Mouse (Mus musculus) liver, embryonic 15.5 days (tissue): Measurements from ENCODE around the gene Best1. TPM values are rescaled to one million over a fixed set of nuclear protein-coding genes. Genes with fewer than 3 reads are reported as not detected.
A peak's percentile ranks its signal among the peaks of the same experiment; 100 is the strongest.

Experiments
- ATAC-seq: fragments of 200-750 bp; cut with Nextera tagmentation; 2 replicates; pipeline ENCODE4 v1.8.0; 2017; ENCODE audit warnings: moderate number of reproducible peaks, mild to moderate bottlenecking, moderate library complexity; ENCODE audit not compliant: insufficient read depth
- H3K27ac ChIP-seq: fragments of 300-500 bp; sonication (generic); replicated peaks from 2 replicates; pipeline ENCODE4 v1.5.1; 2015; ENCODE audit warnings: mild to moderate bottlenecking, inconsistent platforms
- H3K27me3 ChIP-seq: fragments of 300-500 bp; sonication (generic); 2 replicates; pipeline ENCODE4 v1.6.1; 2015; ENCODE audit warnings: mild to moderate bottlenecking, inconsistent platforms
- H3K36me3 ChIP-seq: fragments of 300-500 bp; sonication (generic); replicated peaks from 2 replicates; pipeline ENCODE4 v1.6.1; 2015; ENCODE audit warnings: moderate library complexity, mild to moderate bottlenecking, inconsistent platforms
- H3K4me1 ChIP-seq: fragments of 300-500 bp; sonication (generic); replicated peaks from 2 replicates; pipeline ENCODE4 v1.6.1; 2015; ENCODE audit warnings: inconsistent platforms
- H3K4me2 ChIP-seq: fragments of 300-500 bp; sonication (generic); 2 replicates; pipeline ENCODE4 v1.6.1; 2015; ENCODE audit warnings: moderate library complexity, mild to moderate bottlenecking, inconsistent platforms
- H3K4me3 ChIP-seq: fragments of 300-500 bp; sonication (generic); replicated peaks from 2 replicates; pipeline ENCODE4 v1.5.1; 2015; ENCODE audit warnings: mild to moderate bottlenecking, inconsistent platforms
- H3K9ac ChIP-seq: fragments of 300-500 bp; sonication (generic); 2 replicates; pipeline ENCODE4 v1.6.1; 2015; ENCODE audit warnings: moderate library complexity, mild to moderate bottlenecking, inconsistent platforms
- H3K9me3 ChIP-seq: fragments of 300-500 bp; sonication (generic); replicated peaks from 2 replicates; pipeline ENCODE4 v1.6.1; 2016; ENCODE audit warnings: inconsistent platforms
- WGBS: fragments of 180-500 bp; shearing (Covaris S2); methylation state at CpG from one replicate; pipeline ENCODE4 v1.1.7; 2015; ENCODE audit warnings: mixed read lengths; ENCODE audit not compliant: insufficient replicate concordance; 5-methylcytosine and 5-hydroxymethylcytosine counted together
- polyA plus RNA-seq: library from polyadenylated mRNA; unstranded; fragments of >200 nt; fragmentation: Nextera tagmentation; extraction: Ambion mirVana; gene quantifications from 2 replicates; pipeline ENCODE4 v1.2.1, GENCODE M21; 2015

The Best1 gene
- 0.09 and 0.12 TPM in 2 replicates for polyA plus RNA-seq

DNA sequence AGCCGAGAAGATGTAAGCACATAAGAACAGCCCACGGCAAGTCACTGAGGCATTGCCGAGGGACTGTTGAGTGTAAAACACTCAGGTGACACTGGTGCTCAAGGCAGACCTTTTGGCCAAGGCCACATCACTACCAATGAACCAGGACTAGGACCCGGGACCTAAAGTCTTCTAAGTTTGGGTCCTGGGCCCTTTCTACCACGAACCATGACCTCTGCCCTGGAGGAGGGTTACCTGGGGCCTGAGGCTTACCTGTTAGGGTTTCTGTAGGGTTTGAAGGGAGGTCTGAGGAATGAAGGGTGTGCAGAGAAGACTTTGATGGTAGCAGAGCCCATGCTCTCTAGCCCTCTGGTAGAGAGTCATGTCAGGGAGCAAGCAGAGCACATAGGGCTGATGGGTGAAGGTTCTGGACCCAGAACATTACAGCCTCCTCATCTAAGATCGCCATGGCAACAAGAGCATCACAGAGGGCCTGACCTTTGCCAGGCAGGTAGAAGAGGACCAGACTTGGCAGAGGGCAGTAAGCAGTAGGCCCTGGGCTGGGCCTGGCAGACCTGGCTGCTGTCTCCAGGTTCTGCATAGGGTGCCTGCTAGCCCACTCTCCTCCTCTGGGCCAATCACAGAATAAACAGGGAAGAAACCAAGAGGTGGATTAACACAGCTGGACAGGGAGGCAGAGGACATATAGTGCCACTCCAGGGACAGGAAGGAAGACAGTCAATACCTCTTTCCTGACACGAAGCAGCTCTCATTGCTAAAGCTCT is at the start of gene Best1, which contains the start of gene Rab3il1:
Gene Best1, minus strand, starts transcription at position 428 of the 764 bp plus-strand sequence.
Gene Rab3il1, plus strand, starts transcription at position 464 of the 764 bp plus-strand sequence.
- WGBS, result 54% methylated on average over 7 of the region's 7 CpGs
- no peak within 1 kb of the TSS for H3K4me2 ChIP-seq
- no peak within 1 kb of the TSS for H3K27ac ChIP-seq
- H3K36me3 ChIP-seq, result no peaks in the 10 kb centered on the region
- H3K9me3 ChIP-seq, result 0 out of 2 replicates have a peak, but pooled peaks cover 7% of the 10 kb centered on the region
- peaks cover 6% of the 10 kb centered on the region for H3K27me3 ChIP-seq
- peaks cover 8% of the 10 kb centered on the region for H3K4me1 ChIP-seq
- ATAC-seq, result no peak
- H3K9ac ChIP-seq, result no peak within 1 kb of the TSS
- no peak within 1 kb of the TSS for H3K4me3 ChIP-seq

DNA sequence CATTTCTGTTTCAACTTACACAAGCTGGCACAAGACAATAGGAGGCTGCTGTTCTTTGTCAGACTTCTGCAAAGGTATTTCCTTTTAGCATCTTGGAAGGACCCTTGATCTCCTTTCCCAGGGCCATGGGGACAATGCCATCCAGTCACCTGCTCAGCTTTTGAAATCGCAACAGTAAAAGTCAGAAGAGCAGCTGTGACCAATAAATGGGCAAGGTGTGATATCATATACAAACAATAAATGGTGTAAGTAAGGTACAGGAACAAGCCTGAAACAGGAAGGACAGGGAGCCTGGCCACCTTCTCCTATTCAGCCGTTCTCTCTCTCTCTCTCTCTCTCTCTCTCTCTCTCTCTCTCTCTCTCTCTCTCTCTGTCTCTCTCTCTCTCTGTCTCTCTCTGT is 49.0 kb upstream of the Best1 start:
- 0 out of 2 replicates have a peak, but pooled peaks cover 11% of the 10 kb centered on the region for H3K36me3 ChIP-seq
- no peaks in the 10 kb centered on the region for H3K9me3 ChIP-seq
- no peak overlapping the region for H3K27ac ChIP-seq
- no peak overlapping the region for H3K4me2 ChIP-seq
- H3K27me3 ChIP-seq, result no peaks in the 10 kb centered on the region
- H3K4me3 ChIP-seq, result no peak overlapping the region
- H3K4me1 ChIP-seq, result peaks cover 32% of the 10 kb centered on the region
- H3K9ac ChIP-seq, result no peak overlapping the region
- 58% methylated on average over 2 of the region's 2 CpGs for WGBS
- ATAC-seq, result no peak

DNA sequence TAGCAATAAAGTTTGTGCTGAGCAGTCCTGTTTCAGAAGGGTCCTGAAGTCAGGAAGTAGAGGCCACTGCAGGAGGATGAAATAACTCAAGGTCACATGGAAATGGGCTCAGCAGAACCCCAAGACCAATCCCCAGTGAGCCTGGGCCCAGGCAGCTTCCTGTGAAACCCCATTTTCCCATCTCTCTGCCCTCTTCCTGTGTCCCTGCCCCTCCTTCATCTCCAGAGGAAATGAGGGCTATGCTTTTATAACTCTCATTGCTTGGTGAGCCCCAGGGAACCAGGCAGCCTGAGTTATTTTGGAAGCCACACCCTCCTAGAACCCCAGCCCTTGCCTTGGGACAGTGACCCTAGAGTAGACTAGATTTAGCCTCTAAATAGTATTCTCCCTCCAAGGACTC is 48.1 kb upstream of the Best1 start:
- H3K4me3 ChIP-seq, result no peak overlapping the region
- H3K4me2 ChIP-seq, result no peak overlapping the region
- no peak overlapping the region for H3K9ac ChIP-seq
- peaks cover 41% of the 10 kb centered on the region for H3K4me1 ChIP-seq
- no peak overlapping the region for H3K27ac ChIP-seq
- H3K27me3 ChIP-seq, result no peaks in the 10 kb centered on the region
- no peak for ATAC-seq
- H3K36me3 ChIP-seq, result 0 out of 2 replicates have a peak, but pooled peaks cover 4% of the 10 kb centered on the region
- H3K9me3 ChIP-seq, result no peaks in the 10 kb centered on the region

DNA sequence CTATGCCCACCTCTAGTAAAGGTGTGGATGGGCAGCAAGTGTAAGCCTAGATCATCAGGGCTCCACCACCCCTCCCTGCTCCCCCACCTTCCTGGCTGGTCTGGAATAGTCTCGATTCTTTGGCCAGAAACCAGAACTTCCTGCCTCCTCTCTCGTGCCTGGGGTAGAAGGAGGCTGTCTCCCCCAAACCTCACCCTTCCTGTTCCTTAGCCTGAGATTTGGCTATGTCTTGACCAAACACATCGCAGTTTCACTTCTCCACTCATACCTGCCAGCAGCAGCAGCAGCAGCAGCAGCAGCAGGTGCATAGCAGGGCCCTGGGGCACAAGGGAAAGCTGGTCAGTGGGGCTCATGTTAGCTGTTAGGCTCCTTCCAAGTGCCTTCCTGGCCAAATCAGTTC is 45.5 kb upstream of the Best1 start:
- ATAC-seq, result no peak
- WGBS, result 10% methylated on average over 3 of the region's 3 CpGs
- no peaks in the 10 kb centered on the region for H3K9me3 ChIP-seq
- peaks cover 6% of the 10 kb centered on the region for H3K27me3 ChIP-seq
- no peak overlapping the region for H3K9ac ChIP-seq
- no peaks in the 10 kb centered on the region for H3K36me3 ChIP-seq
- H3K4me1 ChIP-seq, result peaks cover 67% of the 10 kb centered on the region
- H3K27ac ChIP-seq, result no peak overlapping the region
- no peak overlapping the region for H3K4me2 ChIP-seq
- no peak overlapping the region for H3K4me3 ChIP-seq

DNA sequence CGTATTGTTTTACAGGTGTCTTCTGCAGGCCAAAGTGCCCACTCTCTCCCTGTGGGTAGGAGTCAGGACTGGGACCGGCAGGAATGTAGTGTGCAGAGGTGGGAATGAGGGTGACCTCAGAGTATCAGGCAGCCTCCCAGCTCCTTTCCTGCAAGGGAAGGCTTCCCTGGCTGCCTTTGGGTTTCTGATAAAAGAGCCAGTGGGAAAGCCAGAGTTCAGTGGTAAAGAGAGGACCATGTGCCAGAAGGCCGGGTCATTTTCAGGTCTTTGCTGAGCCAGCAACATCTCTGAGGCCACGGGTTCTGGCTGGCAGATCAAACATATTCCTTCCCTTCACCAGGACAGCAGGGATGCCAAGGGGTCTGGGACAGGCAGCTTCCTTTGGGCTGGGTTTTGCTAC is 44.9 kb upstream of the Best1 start:
- Histone ChIP-seq H3K9me3 (no peaks in the 10 kb centered on the region), H3K36me3 (no peaks in the 10 kb centered on the region), H3K4me3 (no peak overlapping the region), H3K4me1 (peaks cover 73% of the 10 kb centered on the region), H3K4me2 (no peak overlapping the region), H3K27me3 (peaks cover 12% of the 10 kb centered on the region), H3K9ac (no peak overlapping the region), H3K27ac (no peak overlapping the region)
- ATAC-seq, result no peak
- 61% methylated on average over 4 of the region's 4 CpGs for WGBS

DNA sequence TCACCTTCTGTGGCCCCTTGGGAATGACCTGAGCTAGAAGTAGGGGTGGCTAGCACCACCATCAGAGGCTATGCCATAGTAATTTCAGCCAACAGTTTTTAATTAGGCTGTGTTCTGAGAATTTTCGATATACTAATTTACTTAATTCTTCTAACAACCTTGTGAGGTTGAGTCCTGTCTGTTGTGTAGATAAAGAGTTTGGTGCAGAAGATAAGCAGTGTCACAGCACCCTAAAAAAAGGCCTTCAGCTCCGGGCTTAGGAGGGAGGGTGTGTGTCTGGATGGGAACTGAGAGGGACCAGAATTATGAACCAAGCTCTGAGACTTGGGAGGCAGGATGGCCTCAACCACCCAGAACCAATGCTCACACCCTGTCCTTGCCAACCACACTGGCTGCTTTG is 44.3 kb upstream of the Best1 start:
- ATAC-seq, result no peak
- no peak overlapping the region for H3K9ac ChIP-seq
- peaks cover 79% of the 10 kb centered on the region for H3K4me1 ChIP-seq
- H3K4me3 ChIP-seq, result no peak overlapping the region
- H3K4me2 ChIP-seq, result no peak overlapping the region
- no peaks in the 10 kb centered on the region for H3K9me3 ChIP-seq
- no peaks in the 10 kb centered on the region for H3K36me3 ChIP-seq
- peaks cover 19% of the 10 kb centered on the region for H3K27me3 ChIP-seq
- H3K27ac ChIP-seq, result peak overlapping the region; percentile 38; the same call in 1 of the 2 replicates
- 22% methylated on average over 2 of the region's 2 CpGs for WGBS

DNA sequence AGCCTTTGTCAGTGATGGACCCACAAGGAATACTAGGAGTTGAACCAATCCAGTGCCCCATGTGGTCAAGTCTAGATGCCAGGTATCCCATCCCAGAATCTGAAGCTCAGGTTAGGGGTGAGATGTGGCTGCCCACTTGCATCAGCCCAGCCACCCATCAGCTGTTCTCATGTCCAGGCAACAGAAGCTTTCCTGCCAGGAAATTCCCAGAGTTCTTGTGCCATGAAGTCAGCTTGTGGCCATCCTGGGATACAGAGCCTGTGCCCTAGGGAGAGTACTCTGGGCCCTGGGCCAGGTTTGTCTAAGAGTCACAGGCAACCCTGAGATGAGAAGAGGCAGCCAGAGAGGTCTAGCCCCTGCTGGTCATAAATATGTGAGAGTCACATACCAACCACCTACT is 42.2 kb upstream of the Best1 start:
- no peak for ATAC-seq
- H3K4me2 ChIP-seq, result peak overlapping the region; percentile 91; the same call in 1 of the 2 replicates
- H3K9me3 ChIP-seq, result no peaks in the 10 kb centered on the region
- no peak overlapping the region for H3K9ac ChIP-seq
- peaks cover 31% of the 10 kb centered on the region for H3K27me3 ChIP-seq
- H3K4me3 ChIP-seq, result no peak overlapping the region
- H3K27ac ChIP-seq, result no peak overlapping the region
- H3K4me1 ChIP-seq, result peaks cover 77% of the 10 kb centered on the region
- peaks cover 13% of the 10 kb centered on the region for H3K36me3 ChIP-seq

DNA sequence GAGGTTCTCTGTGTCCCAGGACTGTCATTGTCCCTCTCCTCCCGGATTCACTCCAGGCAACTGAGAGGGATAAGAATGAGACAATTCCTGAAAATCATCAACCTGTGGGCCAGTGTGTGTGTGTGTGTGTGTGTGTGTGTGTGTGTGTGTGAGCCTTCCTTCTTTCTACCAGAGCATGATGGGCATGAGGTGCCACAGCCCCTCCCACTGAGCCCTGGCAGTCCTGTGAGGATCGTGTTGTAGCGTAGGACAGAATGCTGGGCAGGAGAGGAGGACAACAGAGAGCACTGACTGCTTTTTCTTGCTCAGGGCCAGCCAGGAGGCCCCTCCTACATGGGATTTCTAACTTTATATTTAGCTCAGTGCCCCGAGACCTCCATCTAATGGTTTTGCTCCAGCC is 41.4 kb upstream of the Best1 start:
- Histone ChIP-seq H3K27me3 (peaks cover 31% of the 10 kb centered on the region), H3K4me1 (peaks cover 78% of the 10 kb centered on the region), H3K36me3 (peaks cover 21% of the 10 kb centered on the region), H3K4me3 (no peak overlapping the region), H3K4me2 (peak overlapping the region; percentile 91), H3K9me3 (no peaks in the 10 kb centered on the region), H3K27ac (no peak overlapping the region), H3K9ac (no peak overlapping the region)
- 76% methylated on average over 4 of the region's 4 CpGs for WGBS
- ATAC-seq, result no peak

DNA sequence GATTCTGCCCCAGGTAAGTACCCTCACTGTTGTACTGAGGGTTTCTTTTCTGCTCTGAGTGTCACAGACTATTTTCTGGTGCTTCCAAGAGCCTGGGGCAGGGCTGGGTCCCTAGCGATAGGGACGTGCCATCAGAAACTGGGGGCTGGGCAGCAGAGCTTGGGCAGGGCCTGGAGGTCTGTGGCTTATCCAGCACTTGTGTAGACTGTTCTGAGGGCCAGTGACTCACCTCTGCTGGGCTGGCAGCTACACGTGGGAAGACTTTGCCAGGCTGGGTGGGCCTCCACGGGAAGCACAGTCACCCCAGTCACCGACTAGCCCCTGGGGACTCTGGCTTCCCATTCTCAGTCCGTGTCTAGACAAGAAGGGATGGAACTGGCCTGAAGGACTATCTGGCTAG is 40.8 kb upstream of the Best1 start:
- peak overlapping the region; percentile 62 for H3K4me3 ChIP-seq
- 46% methylated on average over 6 of the region's 6 CpGs for whole genome bisulfite sequencing
- peaks cover 77% of the 10 kb centered on the region for H3K4me1 ChIP-seq
- no peak overlapping the region for H3K27ac ChIP-seq
- peaks cover 31% of the 10 kb centered on the region for H3K27me3 ChIP-seq
- peaks cover 27% of the 10 kb centered on the region for H3K36me3 ChIP-seq
- 0 out of 2 replicates have a peak, but pooled peaks have one; percentile 15 for ATAC-seq
- H3K4me2 ChIP-seq, result peak overlapping the region; percentile 91
- no peaks in the 10 kb centered on the region for H3K9me3 ChIP-seq
- H3K9ac ChIP-seq, result peak overlapping the region; percentile 58; the same call in 1 of the 2 replicates

DNA sequence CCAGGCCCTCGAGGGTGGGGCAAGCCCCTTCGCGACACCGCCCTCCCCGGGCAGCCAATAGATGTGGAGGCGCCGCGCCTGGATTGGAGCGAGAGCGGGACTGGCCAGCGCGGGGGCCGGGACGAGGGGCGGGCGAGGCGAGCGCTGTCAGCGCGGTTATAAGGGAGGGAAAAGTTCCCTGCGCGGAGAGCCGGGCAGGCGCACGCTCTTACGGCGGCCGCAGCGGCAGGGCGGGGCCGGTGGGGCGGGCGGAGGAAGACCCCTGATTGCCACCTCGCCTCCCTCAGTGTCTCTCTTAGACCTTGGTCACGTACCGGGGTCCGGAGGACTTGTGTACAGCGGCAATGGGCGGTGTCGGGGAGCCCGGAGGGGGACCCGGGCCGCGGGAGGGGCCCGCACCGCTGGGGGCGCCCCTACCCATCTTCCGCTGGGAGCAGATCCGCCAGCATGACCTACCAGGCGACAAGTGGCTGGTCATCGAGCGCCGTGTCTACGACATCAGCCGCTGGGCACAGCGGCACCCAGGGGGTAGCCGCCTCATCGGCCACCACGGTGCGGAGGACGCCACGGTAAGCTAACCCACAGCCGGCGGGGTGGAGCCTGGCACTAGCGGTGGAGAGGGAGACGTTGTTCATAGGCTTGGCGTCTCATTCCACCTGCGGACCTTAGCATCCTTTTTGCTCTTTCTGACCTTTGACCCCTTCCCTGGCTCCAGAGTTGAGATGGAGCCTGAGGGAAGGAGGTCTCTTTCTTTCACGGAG is 40.1 kb upstream of the Best1 start, which contains the start of gene Fads3:
Gene Fads3, plus strand, starts transcription at position 182 of the 761 bp plus-strand sequence.
- H3K27ac ChIP-seq, result peak within 1 kb of the TSS; percentile 45; the same call in 1 of the 2 replicates
- H3K4me2 ChIP-seq, result peak within 1 kb of the TSS; percentile 91
- H3K9me3 ChIP-seq, result no peaks in the 10 kb centered on the region
- H3K36me3 ChIP-seq, result peaks cover 34% of the 10 kb centered on the region
- H3K4me1 ChIP-seq, result peaks cover 74% of the 10 kb centered on the region
- under 1% methylated on average over 68 of the region's 69 CpGs for WGBS
- peak within 1 kb of the TSS; percentile 62 for H3K4me3 ChIP-seq
- peak; percentile 78 for ATAC-seq
- peaks cover 31% of the 10 kb centered on the region for H3K27me3 ChIP-seq
- peak within 1 kb of the TSS; percentile 58 for H3K9ac ChIP-seq

DNA sequence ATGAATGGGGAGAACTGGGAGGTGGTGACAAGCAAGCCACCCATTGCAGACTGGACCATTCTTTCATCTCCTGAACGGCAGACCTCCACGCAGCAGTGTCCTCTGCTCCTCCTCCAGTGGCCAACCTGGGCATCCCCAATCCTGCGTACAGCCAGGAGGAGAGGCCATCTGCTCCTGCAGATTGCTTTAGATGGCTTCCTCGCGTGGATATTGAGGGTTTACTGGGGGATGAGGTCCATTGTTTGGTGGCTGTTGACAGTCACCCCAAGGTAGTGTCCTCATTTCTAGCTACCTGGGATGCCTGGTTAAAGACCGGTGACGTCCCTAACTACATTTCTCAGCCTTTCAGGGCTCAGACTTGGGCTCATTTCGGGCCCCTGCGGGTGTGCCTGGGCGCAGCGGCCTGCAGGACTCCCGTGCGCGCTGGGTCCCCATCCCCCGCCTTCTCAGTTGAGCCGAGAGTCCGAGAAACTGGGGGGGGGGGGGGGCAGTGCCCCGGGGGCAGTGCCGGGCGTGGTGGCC is 39.5 kb upstream of the Best1 start:
- no peak for ATAC-seq
- Histone ChIP-seq H3K4me2 (peak overlapping the region; percentile 91), H3K4me1 (peaks cover 74% of the 10 kb centered on the region), H3K9ac (peak overlapping the region; percentile 58), H3K9me3 (no peaks in the 10 kb centered on the region), H3K36me3 (peaks cover 40% of the 10 kb centered on the region), H3K27me3 (peaks cover 31% of the 10 kb centered on the region), H3K4me3 (peak overlapping the region; percentile 62), H3K27ac (peak overlapping the region; percentile 45; the same call in 1 of the 2 replicates)
- WGBS, result 11% methylated on average over 17 of the region's 20 CpGs
